Comparison of ENCODE assay signal across 17 mouse cellular contexts in genomic region chr7:29154018-29154720, GRCm38 (mm10). TPM values are rescaled to one million over a fixed set of nuclear protein-coding genes. Genes with fewer than 3 reads are reported as not detected.
A peak's percentile ranks its signal among the peaks of the same experiment; 100 is the strongest.
DNase-seq lines count a peak whose midpoint lies in the region; ATAC-seq and TF ChIP-seq lines count a peak whose summit lies in the region.
"Had no signal": no experiment of that assay in that cellular context is flagged by ENCODE, and none has a peak within 500 bp of the region (broad histone marks: within the 10 kb centered on the region; RNA-seq: fewer than 3 reads in every experiment).

No protein-coding gene starts in this region.

- intact Hi-C loops in heart, adult 2 months (cut with DNase I) = no loop called here
- intact Hi-C loops in heart, postnatal 25 days (cut with DNase I) = no loop called here

- TF ChIP-seq RAD21 in MEL (IDR thresholded peaks at IDR 0.05; ENCODE audit: low read depth, low read length) = peak; percentile 9

- H3K9me3 ChIP-seq in MEL (replicated peaks; ENCODE audit: insufficient read depth, low read length) = no peaks in the 10 kb centered on the region
- no peaks in the 10 kb centered on the region for H3K9me3 ChIP-seq in midbrain, embryonic 11.5 days (ENCODE audit: control insufficient read depth, low read length)
- H3K9me3 ChIP-seq: midbrain, embryonic 12.5 days had no signal

- no peak overlapping the region for H3K4me3 ChIP-seq in heart, adult 2 months
- H3K4me3 ChIP-seq in testis, adult 2 months (ENCODE audit: control insufficient read depth, low read depth, low read length) = peak overlapping the region; percentile 39
- H3K4me3 ChIP-seq in MEL (ENCODE audit: control insufficient read depth in 1 of 2, insufficient read depth in 1 of 2, low read depth in 2 of 2, low read length in 2 of 2) = no peak overlapping the region
- no peak overlapping the region for H3K4me3 ChIP-seq in midbrain, embryonic 11.5 days (ENCODE audit: low read depth, low read length)

- peaks cover under 1% of the 10 kb centered on the region; the same call in 1 of the 2 replicates for H3K27me3 ChIP-seq in heart, adult 2 months (ENCODE audit: control insufficient read depth, insufficient read depth, low read length)
- no peaks in the 10 kb centered on the region for H3K27me3 ChIP-seq in testis, adult 2 months (ENCODE audit: control insufficient read depth, insufficient read depth, low read length)
- H3K27me3 ChIP-seq in MEL (ENCODE audit: control insufficient read depth in 1 of 2, insufficient read depth in 2 of 2, low read length in 2 of 2) = no peaks in the 10 kb centered on the region
- no peaks in the 10 kb centered on the region; the same call in 1 of the 2 replicates for H3K27me3 ChIP-seq in splenic B cell, adult 2 months (ENCODE audit: control insufficient read depth, insufficient read depth, low read length, poor library complexity, severe bottlenecking)
- H3K27me3 ChIP-seq in midbrain, embryonic 11.5 days (ENCODE audit: control insufficient read depth, insufficient read depth, low read length) = no peaks in the 10 kb centered on the region; the same call in none of the 2 replicates

- no peaks in the 10 kb centered on the region for H3K79me2 ChIP-seq in heart, adult 2 months (replicated peaks; ENCODE audit: control insufficient read depth, insufficient read depth, low read length)
- no peaks in the 10 kb centered on the region; the same call in 1 of the 2 replicates for H3K79me2 ChIP-seq in MEL (ENCODE audit: control insufficient read depth, insufficient read depth, low read length, poor library complexity)

- H3K36me3 ChIP-seq in heart, adult 2 months (ENCODE audit: control insufficient read depth, insufficient read depth, low read length) = no peaks in the 10 kb centered on the region
- H3K36me3 ChIP-seq in testis, adult 2 months (ENCODE audit: control insufficient read depth, insufficient read depth, low read length) = peaks cover 1% of the 10 kb centered on the region; the same call in 1 of the 2 replicates
- no peaks in the 10 kb centered on the region; a peak in 1 of 4 replicates for H3K36me3 ChIP-seq in MEL (ENCODE audit: control insufficient read depth in 1 of 2, insufficient read depth in 2 of 2, low read length in 2 of 2)
- no peaks in the 10 kb centered on the region for H3K36me3 ChIP-seq in splenic B cell, adult 2 months (ENCODE audit: control insufficient read depth, insufficient read depth, low read length, poor library complexity, severe bottlenecking)
- no peaks in the 10 kb centered on the region for H3K36me3 ChIP-seq in midbrain, embryonic 11.5 days (ENCODE audit: control insufficient read depth, insufficient read depth, low read length)
- H3K36me3 ChIP-seq: midbrain, embryonic 12.5 days had no signal

- TF ChIP-seq CTCF in heart, adult 2 months (IDR thresholded peaks at IDR 0.05) = peak; percentile 37
- TF ChIP-seq CTCF in testis, adult 2 months (IDR thresholded peaks at IDR 0.05; ENCODE audit: control insufficient read depth, insufficient read depth, insufficient replicate concordance, low read depth, low read length) = no peak
- peak; percentile 26 to 43 (median 41); a peak in 4 of 6 replicates for TF ChIP-seq CTCF in MEL (IDR thresholded peaks at IDR 0.05 in 2 of 3, conservative IDR thresholded peaks at IDR 0.05 in 1 of 3; ENCODE audit: control insufficient read depth in 1 of 3, insufficient read depth in 1 of 3, low read depth in 2 of 3, low read length in 3 of 3, poor library complexity in 1 of 3, severe bottlenecking in 1 of 3)

- no peak for TF ChIP-seq EP300 in heart, adult 2 months (IDR thresholded peaks at IDR 0.05; ENCODE audit: insufficient read depth, low read depth, low read length)
- no peak for TF ChIP-seq EP300 in MEL (IDR thresholded peaks at IDR 0.05; ENCODE audit: low read depth in 1 of 2, low read length in 2 of 2)

- no peak overlapping the region for H3K27ac ChIP-seq in heart, adult 2 months
- no peak overlapping the region for H3K27ac ChIP-seq in testis, adult 2 months (ENCODE audit: control insufficient read depth, insufficient read depth, low read depth, low read length)
- H3K27ac ChIP-seq in MEL (ENCODE audit: control insufficient read depth, low read depth, low read length) = no peak overlapping the region
- no peak overlapping the region for H3K27ac ChIP-seq in midbrain, embryonic 11.5 days (ENCODE audit: low read depth, low read length)
- H3K27ac ChIP-seq: forebrain, embryonic 10.5 days; heart, embryonic 13.5 days; liver, embryonic 12.5 days; midbrain, embryonic 12.5 days had no signal

- no peak overlapping the region for H3K9ac ChIP-seq in heart, adult 2 months (ENCODE audit: low read depth, low read length)
- no peak overlapping the region for H3K9ac ChIP-seq in MEL (ENCODE audit: control insufficient read depth, low read depth, low read length, poor library complexity, severe bottlenecking)
- no peak overlapping the region for H3K9ac ChIP-seq in midbrain, embryonic 11.5 days (ENCODE audit: low read length)
- H3K9ac ChIP-seq: liver, embryonic 12.5 days; midbrain, embryonic 12.5 days had no signal

- peaks cover 2% of the 10 kb centered on the region; the same call in 1 of the 2 replicates for H3K4me1 ChIP-seq in heart, adult 2 months (ENCODE audit: control insufficient read depth, insufficient read depth, low read length)
- peaks cover 16% of the 10 kb centered on the region for H3K4me1 ChIP-seq in testis, adult 2 months (ENCODE audit: control insufficient read depth, insufficient read depth, low read length)
- H3K4me1 ChIP-seq in MEL (ENCODE audit: control insufficient read depth in 1 of 2, insufficient read depth in 2 of 2, low read length in 2 of 2) = peaks cover 0 to 11% of the 10 kb centered on the region in 2 experiments; a peak in 1 of 4 replicates
- peaks cover 9% of the 10 kb centered on the region for H3K4me1 ChIP-seq in midbrain, embryonic 11.5 days (ENCODE audit: control insufficient read depth, insufficient read depth, low read length)

- no peak for DNase-seq in heart, adult 2 months
- no peak for DNase-seq in heart, postnatal 25 days (ENCODE audit: low spot score)
- DNase-seq in testis, postnatal 10 days (ENCODE audit: low spot score) = no peak
- DNase-seq in MEL (ENCODE audit: low read depth, low spot score) = peak; percentile 42
- DNase-seq in splenic B cell, adult 2 months (ENCODE audit: low read depth, low spot score) = peak; percentile 35
- no peak for DNase-seq in midbrain, embryonic 11.5 days (ENCODE audit: low spot score, missing footprints)
- DNase-seq: adrenal gland, postnatal 10 days; kidney, adult 11 months; kidney, postnatal 25 days; lung, postnatal 14 days; right cerebral cortex, adult 18-20 months; thymus, adult 18-20 months had no signal

- no peak for ATAC-seq in midbrain, embryonic 11.5 days (ENCODE audit: low FRiP score)
- ATAC-seq: liver, embryonic 12.5 days had no signal

- no peak for TF ChIP-seq POLR2A in heart, adult 2 months (IDR thresholded peaks at IDR 0.05; ENCODE audit: insufficient read depth, low read depth, low read length)
- TF ChIP-seq POLR2A in testis, adult 2 months (IDR thresholded peaks at IDR 0.05; ENCODE audit: control insufficient read depth, low read depth, low read length) = no peak
- no peak for TF ChIP-seq POLR2A in MEL (IDR thresholded peaks at IDR 0.05; ENCODE audit: control insufficient read depth in 1 of 2, insufficient read depth in 1 of 2, low read depth in 1 of 2, low read length in 2 of 2, poor library complexity in 1 of 2)

- H3K4me2 ChIP-seq in midbrain, embryonic 11.5 days = no peak overlapping the region

- WGBS in heart, adult 2 months = 95% methylated on average over 14 of the region's 14 CpGs
- WGBS in midbrain, embryonic 11.5 days = 96% methylated on average over 14 of the region's 14 CpGs

RNA-seq across cellular contexts. Expression of gene Fam98c, which starts 1.9 kb away (rescaled TPM):
- 10 to 100 TPM; 10.4 to 12.7 TPM for total RNA-seq in heart, adult 2 months (2021)
- polyA plus RNA-seq in heart, adult 2 months (2012; rRNA removed) = 16.3 and 18.0 TPM in 2 replicates
- 10 to 100 TPM; 11.2 to 11.4 TPM for total RNA-seq in heart, postnatal 25 days (2021)
- polyA plus RNA-seq in testis, adult 2 months (2012; rRNA removed) = 194 and 338 TPM in 2 replicates
- 11.2 and 14.3 TPM in 2 replicates for total RNA-seq in MEL (2012; rRNA removed)
- polyA plus RNA-seq in MEL (2012; ENCODE audit: insufficient read depth in 1 of 2, insufficient read length in 2 of 2, low read depth in 1 of 2, low replicate concordance in 2 of 2, missing spikeins in 1 of 2) = 10 to 100 TPM in 1 of 2 experiments, not detected in 1; 32.0 TPM
- polyA plus RNA-seq in midbrain, embryonic 11.5 days (2014; fragmentation: Nextera tagmentation; extraction: Ambion mirVana) = 13.6 and 14.8 TPM in 2 replicates

RNA-seq across cellular contexts. Expression of gene Ggn, which starts 15.8 kb away (rescaled TPM):
- under 1 TPM; 0.18 to 0.29 TPM for total RNA-seq in heart, adult 2 months (2021)
- 0.35 and 0.43 TPM in 2 replicates for polyA plus RNA-seq in heart, adult 2 months (2012; rRNA removed)
- total RNA-seq in heart, postnatal 25 days (2021) = under 1 TPM; 0.39 to 0.45 TPM
- polyA plus RNA-seq in testis, adult 2 months (2012; rRNA removed) = 506 and 536 TPM in 2 replicates
- 0.07 and 0.19 TPM in 2 replicates for total RNA-seq in MEL (2012; rRNA removed)
- polyA plus RNA-seq in MEL (2012; ENCODE audit: insufficient read depth in 1 of 2, insufficient read length in 2 of 2, low read depth in 1 of 2, low replicate concordance in 2 of 2, missing spikeins in 1 of 2) = 1 to 10 TPM in 1 of 2 experiments, not detected in 1; 1.0 TPM
- polyA plus RNA-seq in midbrain, embryonic 11.5 days (2014; fragmentation: Nextera tagmentation; extraction: Ambion mirVana) = 0.60 and 0.63 TPM in 2 replicates

RNA-seq across cellular contexts. Expression of gene Spred3, which starts 16.0 kb away (rescaled TPM):
- total RNA-seq in heart, adult 2 months (2021) = 1 to 10 TPM in 1 of 2 experiments, under 1 TPM in 1; 0.52 to 1.0 TPM
- polyA plus RNA-seq in heart, adult 2 months (2012; rRNA removed) = 1.2 and 1.6 TPM in 2 replicates
- under 1 TPM; 0.36 to 0.49 TPM for total RNA-seq in heart, postnatal 25 days (2021)
- 40.9 and 41.8 TPM in 2 replicates for polyA plus RNA-seq in testis, adult 2 months (2012; rRNA removed)
- 0.42 and 0.62 TPM in 2 replicates for total RNA-seq in MEL (2012; rRNA removed)
- polyA plus RNA-seq in MEL (2012; ENCODE audit: insufficient read depth in 1 of 2, insufficient read length in 2 of 2, low read depth in 1 of 2, low replicate concordance in 2 of 2, missing spikeins in 1 of 2) = 1 to 10 TPM in 1 of 2 experiments, not detected in 1; 3.9 TPM
- 4.9 and 5.1 TPM in 2 replicates for polyA plus RNA-seq in midbrain, embryonic 11.5 days (2014; fragmentation: Nextera tagmentation; extraction: Ambion mirVana)

RNA-seq across cellular contexts. Expression of gene Rasgrp4, which starts 19.5 kb away (rescaled TPM):
- total RNA-seq in heart, adult 2 months (2021) = 1 to 10 TPM; 1.4 TPM
- 2.2 and 3.6 TPM in 2 replicates for polyA plus RNA-seq in heart, adult 2 months (2012; rRNA removed)
- total RNA-seq in heart, postnatal 25 days (2021) = 1 to 10 TPM; 1.4 TPM
- 0.31 and 1.1 TPM in 2 replicates for polyA plus RNA-seq in testis, adult 2 months (2012; rRNA removed)
- 0.46 and 0.56 TPM in 2 replicates for total RNA-seq in MEL (2012; rRNA removed)
- polyA plus RNA-seq in MEL (2012; ENCODE audit: insufficient read depth in 1 of 2, insufficient read length in 2 of 2, low read depth in 1 of 2, low replicate concordance in 2 of 2, missing spikeins in 1 of 2) = 1 to 10 TPM in 1 of 2 experiments, not detected in 1; 1.9 TPM
- polyA plus RNA-seq in midbrain, embryonic 11.5 days (2014; fragmentation: Nextera tagmentation; extraction: Ambion mirVana) = 0.28 and 0.48 TPM in 2 replicates

RNA-seq across cellular contexts. Expression of gene Psmd8, which starts 26.3 kb away (rescaled TPM):
- total RNA-seq in heart, adult 2 months (2021) = 100 to 1,000 TPM; 103 to 116 TPM
- 120 and 191 TPM in 2 replicates for polyA plus RNA-seq in heart, adult 2 months (2012; rRNA removed)
- 100 to 1,000 TPM; 118 to 125 TPM for total RNA-seq in heart, postnatal 25 days (2021)
- 362 and 383 TPM in 2 replicates for polyA plus RNA-seq in testis, adult 2 months (2012; rRNA removed)
- 159 and 169 TPM in 2 replicates for total RNA-seq in MEL (2012; rRNA removed)
- 100 to 1,000 TPM in 1 of 2 experiments, not detected in 1; 196 TPM for polyA plus RNA-seq in MEL (2012; ENCODE audit: insufficient read depth in 1 of 2, insufficient read length in 2 of 2, low read depth in 1 of 2, low replicate concordance in 2 of 2, missing spikeins in 1 of 2)
- 322 and 332 TPM in 2 replicates for polyA plus RNA-seq in midbrain, embryonic 11.5 days (2014; fragmentation: Nextera tagmentation; extraction: Ambion mirVana)

Comparison
In these comparisons a context has a peak if more than half of its experiments do, and no peak if none do; other contexts are left out.
1. DNase-seq: peak in MEL (single experiment) and splenic B cell, adult 2 months (single experiment); none in heart, adult 2 months (0 of 2), heart, postnatal 25 days (single experiment), testis, postnatal 10 days (single experiment) and midbrain, embryonic 11.5 days (single experiment).
2. RNA of gene Ggn, which starts 15.8 kb away (polyA plus RNA-seq): 506 to 536 TPM in testis, adult 2 months; 1.0 TPM in MEL, 0.60 to 0.63 TPM in midbrain, embryonic 11.5 days and 0.35 to 0.43 TPM in heart, adult 2 months; every median in the first group is over 100 times any median in the second.